Mouse (Mus musculus): ENCODE measurements around the gene Trp73.

Trp73 gene

GRCm38 (mm10) chr4:154026441-154026761 lies 113.6 kb downstream of the Trp73 start:
- DNase-seq, result no peak

- peak; percentile 95 for DNase-seq
Observed at GRCm38 (mm10) chr4:154025641-154026440, 114.2 kb downstream of the Trp73 start, which contains the start of gene Smim1. Gene Smim1 (minus strand): TSS chr4:154026230.

GRCm38 (mm10) chr4:154024729-154025521 lies 115.1 kb downstream of the Trp73 start:
- DNase-seq, result peak; percentile 52

DNA sequence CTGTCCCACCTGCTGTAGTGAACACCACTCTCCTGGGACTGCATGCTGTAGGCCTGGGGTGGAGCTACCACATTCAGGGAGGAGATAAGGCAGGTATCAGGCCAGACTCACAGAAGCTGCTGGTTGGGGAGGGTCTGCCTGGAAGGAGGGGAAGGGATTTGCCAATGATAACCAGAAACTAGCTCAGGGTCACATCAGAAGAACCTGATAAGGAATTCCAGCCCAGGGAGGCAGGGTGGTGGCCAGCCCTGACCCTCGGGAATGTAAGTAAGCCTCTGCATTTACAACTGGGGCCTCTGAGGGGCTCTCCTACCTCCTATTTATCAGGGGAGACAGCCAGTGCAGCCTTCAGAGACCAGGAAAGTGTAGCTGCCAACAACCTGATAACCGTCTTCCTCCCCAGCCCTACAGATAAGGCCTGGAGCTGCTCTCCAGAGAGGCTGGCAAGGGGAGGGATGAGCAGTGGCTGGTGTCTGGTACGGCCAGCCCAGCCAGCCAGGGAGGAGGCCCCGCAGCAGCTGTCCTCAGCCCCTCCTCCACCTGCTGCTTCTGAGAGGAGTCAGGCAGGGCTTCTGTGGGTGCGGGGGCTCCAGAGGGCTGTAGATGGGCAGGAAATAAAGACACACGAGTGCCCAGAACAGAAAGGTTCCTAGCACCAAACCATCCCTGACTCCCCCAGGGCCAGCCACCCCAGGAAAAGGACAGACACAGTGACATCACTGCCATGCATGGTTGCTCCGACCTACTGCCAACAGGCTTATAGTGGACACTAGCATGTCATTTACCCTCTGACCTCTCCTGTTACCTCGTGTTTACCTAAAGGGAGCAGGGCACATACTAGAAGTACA lies 116.0 kb downstream of the Trp73 start:
- peak; percentile 72 for DNase-seq

- no peak for DNase-seq
Observed at GRCm38 (mm10) chr4:154022844-154023243, 117.2 kb downstream of the Trp73 start.

DNA sequence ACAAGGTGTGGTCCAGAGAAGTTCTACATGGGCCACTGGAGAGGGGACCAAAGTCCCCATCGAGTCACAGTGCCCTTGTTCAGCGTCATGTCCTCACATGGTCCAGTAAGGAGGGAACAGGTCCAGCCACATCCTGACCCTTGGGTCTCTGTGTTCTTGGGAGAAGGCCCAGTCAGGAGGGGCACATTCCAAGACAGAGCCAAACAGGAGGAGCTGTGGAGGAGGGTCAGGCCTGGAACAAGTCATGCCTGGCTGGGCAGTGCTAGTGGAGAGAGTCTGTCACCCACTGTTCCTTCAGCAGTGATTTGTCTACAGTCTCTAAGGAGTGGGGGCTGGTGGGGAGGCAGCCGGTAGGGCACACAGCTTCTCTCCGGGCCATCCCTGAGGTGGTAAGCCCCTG lies 117.6 kb downstream of the Trp73 start:
- peak; percentile 91 for DNase-seq

- peak; percentile 73 for DNase-seq
Observed at GRCm38 (mm10) chr4:154021432-154021831, 118.6 kb downstream of the Trp73 start.

- peak; percentile 75 for DNase-seq
Observed at GRCm38 (mm10) chr4:154019571-154019970, 120.4 kb downstream of the Trp73 start.

DNA sequence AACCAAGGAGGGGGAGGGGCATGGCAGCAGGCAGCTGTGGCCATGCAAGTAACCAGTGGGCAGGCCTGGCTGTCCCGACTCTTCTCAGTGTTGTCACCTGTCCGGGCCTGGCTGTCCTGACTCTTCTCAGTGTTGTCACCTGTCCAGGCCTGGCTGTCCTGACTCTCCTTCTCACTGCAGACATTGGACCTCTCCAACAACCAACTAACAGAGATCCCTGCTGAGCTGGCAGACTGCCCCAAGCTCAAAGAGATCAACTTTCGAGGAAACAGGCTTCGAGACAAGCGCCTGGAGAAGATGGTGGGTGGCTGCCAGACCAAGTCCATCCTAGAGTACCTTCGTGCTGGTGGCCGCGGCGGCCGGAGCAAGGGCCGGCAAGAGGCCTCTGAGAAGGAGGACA lies 124.5 kb downstream of the Trp73 start:
- no peak for DNase-seq

- DNase-seq, result no peak
Observed at GRCm38 (mm10) chr4:154012132-154012882, 127.7 kb downstream of the Trp73 start.

DNA sequence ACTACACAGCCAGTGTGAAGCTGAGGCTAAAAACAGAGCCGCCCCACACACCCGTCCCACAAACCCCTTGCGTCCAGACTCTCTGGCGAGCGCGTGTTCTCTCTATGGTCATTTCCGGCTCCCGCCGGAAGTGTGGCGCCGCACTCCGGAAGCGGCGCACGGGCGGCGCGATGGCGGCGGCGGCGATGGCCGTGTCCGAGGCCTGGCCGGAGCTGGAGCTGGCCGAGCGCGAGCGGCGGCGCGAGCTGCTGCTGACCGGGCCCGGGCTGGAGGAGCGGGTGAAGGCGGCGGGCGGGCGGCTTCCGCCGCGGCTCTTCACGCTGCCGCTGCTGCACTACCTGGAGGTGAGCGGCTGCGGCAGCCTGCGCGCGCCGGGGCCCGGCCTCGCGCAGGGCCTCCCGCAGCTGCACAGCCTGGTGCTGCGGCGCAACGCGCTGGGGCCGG lies 128.3 kb downstream of the Trp73 start, which contains the start of gene Lrrc47:
TSS of gene Lrrc47 (plus strand) at position 86 of the 444 bp plus-strand sequence.
- peak; percentile 90 for DNase-seq

- DNase-seq, result no peak
Observed at GRCm38 (mm10) chr4:154010907-154011645, 128.9 kb downstream of the Trp73 start.

DNA sequence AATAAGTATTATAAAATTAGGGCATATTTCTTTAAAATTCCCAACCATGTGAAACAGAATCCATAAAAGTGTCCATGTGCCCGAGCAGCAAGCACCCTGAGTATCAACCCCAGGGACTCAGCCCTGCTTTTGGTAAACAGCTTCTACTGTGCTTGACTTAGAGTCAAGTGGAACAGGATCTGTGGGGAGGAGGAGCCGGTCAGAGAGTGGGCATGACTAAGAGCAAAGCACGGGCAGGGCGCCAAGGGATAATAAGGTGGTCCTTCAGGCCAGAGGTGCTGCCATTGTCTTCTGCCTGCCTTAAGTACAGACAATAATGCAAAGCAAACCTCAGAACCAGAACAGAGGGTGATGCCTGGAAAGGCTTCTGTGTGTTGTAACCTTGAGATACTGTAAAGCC lies 132.2 kb downstream of the Trp73 start:
- DNase-seq, result no peak

DNA sequence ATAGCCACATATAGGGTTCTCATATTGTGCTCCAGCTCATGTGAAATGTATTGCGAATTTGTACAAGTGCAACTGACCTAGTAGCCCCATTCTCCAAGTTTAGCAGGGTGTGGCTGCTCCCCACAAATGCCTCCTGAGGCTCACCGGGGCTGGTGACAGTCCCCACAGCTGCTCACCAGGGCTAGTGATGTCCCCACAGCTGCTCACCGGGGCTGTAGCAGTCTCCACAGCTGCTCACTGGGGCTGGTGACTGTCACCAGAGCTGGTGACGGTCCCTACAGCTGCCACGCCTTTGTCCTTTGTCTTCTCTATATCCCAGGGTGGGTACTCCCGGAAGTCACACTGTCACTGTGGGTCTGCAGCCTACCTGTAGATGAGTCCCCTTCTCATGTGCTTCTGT lies 133.7 kb downstream of the Trp73 start:
- no peak for DNase-seq
